Mouse (Mus musculus) small intestine, adult 2 months (tissue): ENCODE data around the gene Glis2.

ENCODE experiments used
- CTCF ChIP-seq: fragments of 200-500 bp; IDR thresholded peaks from 2 replicates; pipeline ENCODE4 v1.5.1; 2012; ENCODE audit warnings: low read depth, mild to moderate bottlenecking, control low read depth, inconsistent platforms, low read length, moderate library complexity, mixed read lengths; ENCODE audit not compliant: insufficient replicate concordance, insufficient read length; ENCODE audit errors: extremely low read depth
- POLR2A ChIP-seq: fragments of 200-500 bp; IDR thresholded peaks from 2 replicates; pipeline ENCODE4 v1.6.1; 2012; ENCODE audit warnings: low read depth, mild to moderate bottlenecking, control low read depth, inconsistent platforms, low read length, moderate library complexity

GRCm38 (mm10) chr16:4634681-4635080, 40.2 kb downstream of the Glis2 start:
- TF ChIP-seq POLR2A (no peak), CTCF (no peak)
